Mouse (Mus musculus) kidney, adult 2 months (tissue): ENCODE results near the gene Prkar1a.

ENCODE experiments used
- CTCF ChIP-seq: fragments of 200-500 bp; conservative IDR thresholded peaks from 2 replicates; pipeline ENCODE4 v1.5.1; 2011; ENCODE audit warnings: low read depth, mild to moderate bottlenecking, control low read depth, low read length, moderate library complexity, mixed read lengths; ENCODE audit not compliant: insufficient read depth, insufficient read length
- POLR2A ChIP-seq: fragments of 200-500 bp; IDR thresholded peaks from one replicate; pipeline ENCODE4 v1.6.1; 2011; ENCODE audit warnings: low read depth, low read length, control low read depth

- TF ChIP-seq CTCF (peak; percentile 49), POLR2A (no peak)
Observed at GRCm38 (mm10) chr11:109670026-109670916, 21.1 kb downstream of the Prkar1a start.
